ENCODE assay signal across 8 mouse cellular contexts in genomic region chr16:33584455-33585082, GRCm38 (mm10).
DNase-seq lines count a peak whose midpoint lies in the region; ATAC-seq and TF ChIP-seq lines count a peak whose summit lies in the region.

No protein-coding gene starts in this region.

- H3K27ac ChIP-seq in heart, embryonic 12.5 days (ENCODE audit: poor library complexity, severe bottlenecking): peak overlapping the region; percentile 80
- H3K27ac ChIP-seq in kidney, embryonic 16.5 days (ENCODE audit: low read length): peak overlapping the region; percentile 99
- peak overlapping the region; percentile 90 for H3K27ac ChIP-seq in stomach, postnatal 0 days (replicated peaks)

- no peaks in the 10 kb centered on the region for H3K27me3 ChIP-seq in heart, embryonic 12.5 days (replicated peaks)
- H3K27me3 ChIP-seq in kidney, embryonic 16.5 days (ENCODE audit: insufficient read depth, low read length): no peaks in the 10 kb centered on the region
- no peaks in the 10 kb centered on the region for H3K27me3 ChIP-seq in stomach, postnatal 0 days (ENCODE audit: control insufficient read depth, insufficient read depth, low read length)

- 21% methylated on average over 13 of the region's 13 CpGs for WGBS in heart, embryonic 12.5 days
- WGBS in kidney, embryonic 16.5 days: 19% methylated on average over 13 of the region's 13 CpGs
- WGBS in stomach, postnatal 0 days: 15% methylated on average over 13 of the region's 13 CpGs

- no peaks in the 10 kb centered on the region for H3K9me3 ChIP-seq in heart, embryonic 12.5 days (replicated peaks)
- H3K9me3 ChIP-seq in kidney, embryonic 16.5 days (ENCODE audit: low read length): no peaks in the 10 kb centered on the region
- no peaks in the 10 kb centered on the region for H3K9me3 ChIP-seq in stomach, postnatal 0 days (ENCODE audit: control insufficient read depth, low read length)

- 0 out of 2 replicates have a peak, but pooled peaks have one; percentile 18 for ATAC-seq in heart, embryonic 12.5 days (ENCODE audit: insufficient number of reproducible peaks, low FRiP score)
- peak; percentile 58 for ATAC-seq in kidney, embryonic 16.5 days (ENCODE audit: low FRiP score, low TSS enrichment)
- peak; percentile 21; the same call in 1 of the 2 replicates for ATAC-seq in stomach, postnatal 0 days (ENCODE audit: low FRiP score, low TSS enrichment)

- no peaks in the 10 kb centered on the region for H3K36me3 ChIP-seq in heart, embryonic 12.5 days
- H3K36me3 ChIP-seq in kidney, embryonic 16.5 days (ENCODE audit: insufficient read depth, low read length): no peaks in the 10 kb centered on the region
- H3K36me3 ChIP-seq in stomach, postnatal 0 days (ENCODE audit: control insufficient read depth, insufficient read depth, low read length): no peaks in the 10 kb centered on the region

- no peak for TF ChIP-seq EP300 in stomach, postnatal 0 days (optimal IDR thresholded peaks at IDR 0.05)

- H3K4me1 ChIP-seq in heart, embryonic 12.5 days (replicated peaks): peaks cover 55% of the 10 kb centered on the region
- peaks cover 76% of the 10 kb centered on the region for H3K4me1 ChIP-seq in kidney, embryonic 16.5 days (ENCODE audit: insufficient read depth, low read length)
- peaks cover 9% of the 10 kb centered on the region; the same call in 1 of the 2 replicates for H3K4me1 ChIP-seq in stomach, postnatal 0 days (replicated peaks; ENCODE audit: control insufficient read depth, insufficient read depth)

- no peak for TF ChIP-seq CTCF in stomach, postnatal 0 days (IDR thresholded peaks at IDR 0.05; ENCODE audit: low read depth)

- peak overlapping the region; percentile 67 for H3K4me2 ChIP-seq in heart, embryonic 12.5 days
- peak overlapping the region; percentile 47 for H3K4me2 ChIP-seq in kidney, embryonic 16.5 days (replicated peaks; ENCODE audit: low read depth, low read length)
- H3K4me2 ChIP-seq in stomach, postnatal 0 days (replicated peaks; ENCODE audit: low read depth): peak overlapping the region; percentile 35

- H3K4me3 ChIP-seq in heart, embryonic 12.5 days: peak overlapping the region; percentile 30
- peak overlapping the region; percentile 24 for H3K4me3 ChIP-seq in kidney, embryonic 16.5 days (ENCODE audit: low read length)
- H3K4me3 ChIP-seq in stomach, postnatal 0 days (ENCODE audit: low read depth, low read length): 0 out of 2 replicates have a peak overlapping the region, but pooled peaks have one; percentile 6

- DNase-seq in CD8-positive naive resting alpha-beta T cell, adult 2 months (ENCODE audit: low read depth in 2 of 2, low spot score in 2 of 2): peak; percentile 15 to 23
- peak; percentile 52 for DNase-seq in brain, adult 2 months (ENCODE audit: low read depth, low spot score)
- DNase-seq in lung, postnatal 4 days: peak; percentile 61 to 87
- DNase-seq in stomach, postnatal 0 days (ENCODE audit: low spot score): no peak
- DNase-seq in right cerebral cortex, postnatal 14 days: no peak
- no peak for DNase-seq in left cerebral cortex, adult 8-10 months (ENCODE audit: low spot score in 2 of 2)

- H3K9ac ChIP-seq in heart, embryonic 12.5 days: peak overlapping the region; percentile 57
- peak overlapping the region; percentile 59 for H3K9ac ChIP-seq in kidney, embryonic 16.5 days (replicated peaks; ENCODE audit: low read length)
- peak overlapping the region; percentile 50; the same call in 1 of the 2 replicates for H3K9ac ChIP-seq in stomach, postnatal 0 days (ENCODE audit: low read length)

Comparison
In these comparisons a context has a peak if more than half of its experiments do, and no peak if none do; other contexts are left out.
1. DNase-seq: peak in CD8-positive naive resting alpha-beta T cell, adult 2 months (2 of 2), brain, adult 2 months (single experiment) and lung, postnatal 4 days (2 of 2); none in stomach, postnatal 0 days (single experiment), right cerebral cortex, postnatal 14 days (single experiment) and left cerebral cortex, adult 8-10 months (0 of 2).
2. Peak in every context shown above with its lines, with median percentiles within 50 percentile points of each other: ATAC-seq, H3K27ac ChIP-seq, H3K4me2 ChIP-seq, H3K4me3 ChIP-seq and H3K9ac ChIP-seq.